Mouse (Mus musculus) heart, adult 2 months (tissue): ENCODE measurements around the gene Pskh1.

Experiments
- CTCF ChIP-seq: fragments of 200-600 bp; IDR thresholded peaks from 2 replicates; pipeline ENCODE4 v1.8.1; 2022; ENCODE audit warnings: antibody characterized with exemption, mild to moderate bottlenecking, moderate library complexity
- POLR2A ChIP-seq: fragments of 200-500 bp; IDR thresholded peaks from 2 replicates; pipeline ENCODE4 v1.6.1; 2011; ENCODE audit warnings: mild to moderate bottlenecking, low read depth, low read length, control low read depth; ENCODE audit not compliant: insufficient read depth

DNA sequence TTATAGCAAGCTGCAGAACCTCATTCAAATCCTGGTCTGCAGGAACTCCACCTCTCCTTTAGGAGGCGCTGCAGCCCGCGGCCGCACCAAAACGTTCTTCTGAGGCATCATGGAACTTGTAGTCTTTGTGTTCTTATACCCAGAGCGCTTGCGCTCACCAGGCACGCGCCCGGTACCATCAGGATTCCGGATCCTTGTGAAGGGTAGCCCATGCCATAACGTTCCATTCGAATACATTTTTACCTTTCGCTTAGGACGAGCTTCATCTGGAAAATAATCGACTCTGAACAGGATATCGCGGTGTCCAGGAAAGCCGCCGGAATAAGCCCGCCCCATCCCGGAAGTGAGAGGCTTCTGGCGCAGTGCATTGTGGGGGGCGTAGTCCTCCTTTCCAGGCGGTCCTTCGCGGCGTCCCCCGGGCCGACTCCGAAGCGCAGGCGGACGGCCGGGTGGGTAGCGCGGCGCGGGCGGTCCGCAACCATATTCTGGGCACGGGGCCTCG, 45.5 kb upstream of the Pskh1 start, which contains the start of gene Thap11:
- TF ChIP-seq CTCF (peak; percentile 93), POLR2A (0 out of 2 replicates have a peak, but pooled peaks have one; percentile 47)
